Mouse (Mus musculus) testis, adult 2 months (tissue): ENCODE data around the gene Gpm6b.

ENCODE experiments used
- CTCF ChIP-seq: fragments of 200-500 bp; IDR thresholded peaks from 2 replicates; pipeline ENCODE4 v1.5.1; 2012; ENCODE audit warnings: low read depth, mild to moderate bottlenecking, inconsistent platforms, low read length, moderate library complexity; ENCODE audit not compliant: control insufficient read depth, insufficient read depth, insufficient replicate concordance
- POLR2A ChIP-seq: fragments of 200-500 bp; IDR thresholded peaks from 2 replicates; pipeline ENCODE4 v1.6.1; 2012; ENCODE audit warnings: low read depth, mild to moderate bottlenecking, inconsistent platforms, low read length, moderate library complexity; ENCODE audit not compliant: control insufficient read depth

- no peak for TF ChIP-seq CTCF
- no peak for TF ChIP-seq POLR2A
These were observed 11.9 kb upstream of the Gpm6b start for GRCm38 (mm10) chrX:166226856-166227255.
